Mouse (Mus musculus) limb, embryonic 15.5 days (tissue): ENCODE results near the gene Scube2. TPM values are rescaled to one million over a fixed set of nuclear protein-coding genes. Genes with fewer than 3 reads are reported as not detected.

Experiments
- ATAC-seq: fragments of 200-750 bp; cut with Nextera tagmentation; 2 replicates; pipeline ENCODE4 v1.8.0; 2017; ENCODE audit warnings: low read depth, moderate TSS enrichment; ENCODE audit not compliant: insufficient number of reproducible peaks, low FRiP score, low TSS enrichment
- H3K27ac ChIP-seq: fragments of 300-500 bp; sonication (generic); 2 replicates; pipeline ENCODE4 v1.5.1; 2015; ENCODE audit warnings: moderate library complexity, mild to moderate bottlenecking, inconsistent platforms
- H3K27me3 ChIP-seq: fragments of 300-500 bp; sonication (generic); 2 replicates; pipeline ENCODE4 v1.6.1; 2015; ENCODE audit warnings: inconsistent platforms
- H3K36me3 ChIP-seq: fragments of 300-500 bp; sonication (generic); 2 replicates; pipeline ENCODE4 v1.6.1; 2015; ENCODE audit warnings: inconsistent platforms
- H3K4me1 ChIP-seq: fragments of 300-500 bp; sonication (generic); 2 replicates; pipeline ENCODE4 v1.6.1; 2015; ENCODE audit warnings: inconsistent platforms
- H3K4me2 ChIP-seq: fragments of 300-500 bp; sonication (generic); 2 replicates; pipeline ENCODE4 v1.6.1; 2015; ENCODE audit warnings: mild to moderate bottlenecking, inconsistent platforms
- H3K4me3 ChIP-seq: fragments of 300-500 bp; sonication (generic); 2 replicates; pipeline ENCODE4 v1.5.1; 2015; ENCODE audit warnings: mild to moderate bottlenecking, inconsistent platforms
- H3K9ac ChIP-seq: fragments of 300-500 bp; sonication (generic); 2 replicates; pipeline ENCODE4 v1.6.1; 2015; ENCODE audit warnings: inconsistent platforms
- H3K9me3 ChIP-seq: fragments of 300-500 bp; sonication (generic); 2 replicates; pipeline ENCODE4 v1.6.1; 2016; ENCODE audit warnings: inconsistent platforms
- whole genome bisulfite sequencing: fragments of 180-500 bp; shearing (Covaris S2); methylation state at CpG from one replicate; pipeline ENCODE4 v1.1.7; 2015; 5-methylcytosine and 5-hydroxymethylcytosine counted together
- polyA plus RNA-seq: library from polyadenylated mRNA; unstranded; fragments of >200 nt; fragmentation: Nextera tagmentation; extraction: Ambion mirVana; gene quantifications from 2 replicates; pipeline ENCODE4 v1.2.1, GENCODE M21; 2015

Gene Scube2
- polyA plus RNA-seq, 1 experiment from 2014 or later = 11.6 TPM

GRCm38 (mm10) chr7:109818600-109818999 lies 46.9 kb downstream of the Scube2 start:
- Histone ChIP-seq H3K36me3 (no peaks in the 10 kb centered on the region), H3K27ac (no peak overlapping the region), H3K9ac (no peak overlapping the region), H3K27me3 (no peaks in the 10 kb centered on the region), H3K4me3 (no peak overlapping the region), H3K4me1 (no peaks in the 10 kb centered on the region), H3K4me2 (no peak overlapping the region), H3K9me3 (no peaks in the 10 kb centered on the region)
- no peak for ATAC-seq
- WGBS = 88% methylated on average over 4 of the region's 4 CpGs

GRCm38 (mm10) chr7:109817954-109818353 lies 47.5 kb downstream of the Scube2 start:
- Histone ChIP-seq H3K36me3 (no peaks in the 10 kb centered on the region), H3K4me1 (no peaks in the 10 kb centered on the region), H3K9ac (no peak overlapping the region), H3K27ac (no peak overlapping the region), H3K4me2 (no peak overlapping the region), H3K27me3 (no peaks in the 10 kb centered on the region), H3K4me3 (no peak overlapping the region), H3K9me3 (no peaks in the 10 kb centered on the region)
- no peak for ATAC-seq

- Histone ChIP-seq H3K4me1 (no peaks in the 10 kb centered on the region), H3K9ac (no peak overlapping the region), H3K36me3 (no peaks in the 10 kb centered on the region), H3K9me3 (no peaks in the 10 kb centered on the region), H3K27me3 (no peaks in the 10 kb centered on the region), H3K4me3 (no peak overlapping the region), H3K27ac (no peak overlapping the region), H3K4me2 (no peak overlapping the region)
- ATAC-seq = no peak
- 64% methylated on average over 4 of the region's 4 CpGs for WGBS
Observed at GRCm38 (mm10) chr7:109813330-109814140, 51.9 kb downstream of the Scube2 start.

GRCm38 (mm10) chr7:109807616-109808485 lies 57.6 kb downstream of the Scube2 start:
- Histone ChIP-seq H3K36me3 (no peaks in the 10 kb centered on the region), H3K9me3 (no peaks in the 10 kb centered on the region), H3K27ac (no peak overlapping the region), H3K27me3 (no peaks in the 10 kb centered on the region), H3K4me2 (no peak overlapping the region), H3K9ac (no peak overlapping the region), H3K4me1 (0 out of 2 replicates have a peak, but pooled peaks cover 3% of the 10 kb centered on the region), H3K4me3 (no peak overlapping the region)
- WGBS = 72% methylated on average over 8 of the region's 8 CpGs
- ATAC-seq = no peak

- H3K9ac ChIP-seq = no peak overlapping the region
- H3K27ac ChIP-seq = no peak overlapping the region
- H3K4me3 ChIP-seq = no peak overlapping the region
- no peak overlapping the region for H3K4me2 ChIP-seq
- H3K27me3 ChIP-seq = no peaks in the 10 kb centered on the region
- H3K9me3 ChIP-seq = no peaks in the 10 kb centered on the region
- ATAC-seq = no peak
- WGBS = 59% methylated on average over 6 of the region's 6 CpGs
- no peaks in the 10 kb centered on the region for H3K36me3 ChIP-seq
- H3K4me1 ChIP-seq = 0 out of 2 replicates have a peak, but pooled peaks cover 3% of the 10 kb centered on the region
Observed at GRCm38 (mm10) chr7:109804843-109805242, 60.6 kb downstream of the Scube2 start.

- H3K4me2 ChIP-seq = no peak overlapping the region
- no peaks in the 10 kb centered on the region for H3K27me3 ChIP-seq
- H3K27ac ChIP-seq = no peak overlapping the region
- 0 out of 2 replicates have a peak, but pooled peaks cover 3% of the 10 kb centered on the region for H3K4me1 ChIP-seq
- 87% methylated on average over 6 of the region's 6 CpGs for WGBS
- no peak overlapping the region for H3K9ac ChIP-seq
- no peak for ATAC-seq
- no peaks in the 10 kb centered on the region for H3K36me3 ChIP-seq
- H3K4me3 ChIP-seq = no peak overlapping the region
- no peaks in the 10 kb centered on the region for H3K9me3 ChIP-seq
Observed at GRCm38 (mm10) chr7:109804355-109804754, 61.1 kb downstream of the Scube2 start.

GRCm38 (mm10) chr7:109803516-109803915 lies 62.0 kb downstream of the Scube2 start:
- WGBS = 65% methylated on average over 1 of the region's 1 CpGs
- Histone ChIP-seq H3K9me3 (no peaks in the 10 kb centered on the region), H3K27ac (no peak overlapping the region)

GRCm38 (mm10) chr7:109800626-109801025 lies 64.9 kb downstream of the Scube2 start:
- no peak for ATAC-seq
- 72% methylated on average over 4 of the region's 4 CpGs for WGBS

More at GRCm38 (mm10) chr7:109803516-109803915, 62.0 kb downstream of the Scube2 start:
- Histone ChIP-seq H3K4me3 (no peak overlapping the region), H3K36me3 (no peaks in the 10 kb centered on the region), H3K4me1 (0 out of 2 replicates have a peak, but pooled peaks cover 6% of the 10 kb centered on the region), H3K9ac (no peak overlapping the region), H3K4me2 (no peak overlapping the region), H3K27me3 (no peaks in the 10 kb centered on the region)
- ATAC-seq = no peak

GRCm38 (mm10) chr7:109799168-109799567 lies 66.3 kb downstream of the Scube2 start:
- Histone ChIP-seq H3K36me3 (no peaks in the 10 kb centered on the region), H3K4me2 (no peak overlapping the region), H3K9ac (no peak overlapping the region), H3K27me3 (no peaks in the 10 kb centered on the region), H3K27ac (no peak overlapping the region), H3K9me3 (no peaks in the 10 kb centered on the region), H3K4me1 (0 out of 2 replicates have a peak, but pooled peaks cover 6% of the 10 kb centered on the region), H3K4me3 (no peak overlapping the region)
- no peak for ATAC-seq
- 62% methylated on average over 11 of the region's 11 CpGs for WGBS

More at GRCm38 (mm10) chr7:109800626-109801025, 64.9 kb downstream of the Scube2 start:
- Histone ChIP-seq H3K4me2 (no peak overlapping the region), H3K4me3 (no peak overlapping the region), H3K9ac (no peak overlapping the region), H3K27me3 (no peaks in the 10 kb centered on the region), H3K27ac (no peak overlapping the region), H3K36me3 (no peaks in the 10 kb centered on the region), H3K9me3 (no peaks in the 10 kb centered on the region), H3K4me1 (0 out of 2 replicates have a peak, but pooled peaks cover 3% of the 10 kb centered on the region)

- H3K4me3 ChIP-seq = no peak overlapping the region
- 60% methylated on average over 5 of the region's 5 CpGs for WGBS
- 0 out of 2 replicates have a peak, but pooled peaks cover 6% of the 10 kb centered on the region for H3K4me1 ChIP-seq
- no peaks in the 10 kb centered on the region for H3K27me3 ChIP-seq
- ATAC-seq = no peak
- H3K36me3 ChIP-seq = no peaks in the 10 kb centered on the region
- H3K9ac ChIP-seq = no peak overlapping the region
- H3K27ac ChIP-seq = no peak overlapping the region
- H3K9me3 ChIP-seq = no peaks in the 10 kb centered on the region
- H3K4me2 ChIP-seq = no peak overlapping the region
Observed at GRCm38 (mm10) chr7:109795564-109795963, 69.9 kb downstream of the Scube2 start.

GRCm38 (mm10) chr7:109794556-109794955 lies 70.9 kb downstream of the Scube2 start:
- no peak overlapping the region for H3K4me2 ChIP-seq
- ATAC-seq = no peak
- H3K9me3 ChIP-seq = no peaks in the 10 kb centered on the region
- H3K36me3 ChIP-seq = no peaks in the 10 kb centered on the region
- no peak overlapping the region for H3K4me3 ChIP-seq
- H3K27me3 ChIP-seq = no peaks in the 10 kb centered on the region
- H3K9ac ChIP-seq = no peak overlapping the region
- no peak overlapping the region for H3K27ac ChIP-seq
- 0 out of 2 replicates have a peak, but pooled peaks cover 6% of the 10 kb centered on the region for H3K4me1 ChIP-seq
- WGBS = 51% methylated on average over 2 of the region's 2 CpGs

- H3K4me3 ChIP-seq = no peak overlapping the region
- ATAC-seq = no peak
- 67% methylated on average over 2 of the region's 2 CpGs for WGBS
- no peak overlapping the region for H3K4me2 ChIP-seq
- H3K36me3 ChIP-seq = no peaks in the 10 kb centered on the region
- H3K9me3 ChIP-seq = no peaks in the 10 kb centered on the region
- H3K4me1 ChIP-seq = 0 out of 2 replicates have a peak, but pooled peaks cover 2% of the 10 kb centered on the region
- no peak overlapping the region for H3K27ac ChIP-seq
- no peaks in the 10 kb centered on the region for H3K27me3 ChIP-seq
- no peak overlapping the region for H3K9ac ChIP-seq
Observed at GRCm38 (mm10) chr7:109792759-109793158, 72.7 kb downstream of the Scube2 start.
